Mouse (Mus musculus): ENCODE measurements around the gene Cdca7.

GRCm38 (mm10) chr2:72427288-72427687 lies 48.7 kb upstream of the Cdca7 start:
- TF ChIP-seq GATA1 (IDR thresholded peaks at IDR 0.05; ENCODE audit: borderline replicate concordance, low read length) (no peak), FLI1 (IDR thresholded peaks at IDR 0.05; ENCODE audit: low read length) (no peak)
